Mouse (Mus musculus) urinary bladder, postnatal 14 days (tissue): ENCODE results near the gene B3galt6.

Source experiments
- DNase-seq: peaks from one replicate; pipeline ENCODE4 v3.0.0; 2021; ENCODE audit warnings: low spot score

The B3galt6 gene

DNA sequence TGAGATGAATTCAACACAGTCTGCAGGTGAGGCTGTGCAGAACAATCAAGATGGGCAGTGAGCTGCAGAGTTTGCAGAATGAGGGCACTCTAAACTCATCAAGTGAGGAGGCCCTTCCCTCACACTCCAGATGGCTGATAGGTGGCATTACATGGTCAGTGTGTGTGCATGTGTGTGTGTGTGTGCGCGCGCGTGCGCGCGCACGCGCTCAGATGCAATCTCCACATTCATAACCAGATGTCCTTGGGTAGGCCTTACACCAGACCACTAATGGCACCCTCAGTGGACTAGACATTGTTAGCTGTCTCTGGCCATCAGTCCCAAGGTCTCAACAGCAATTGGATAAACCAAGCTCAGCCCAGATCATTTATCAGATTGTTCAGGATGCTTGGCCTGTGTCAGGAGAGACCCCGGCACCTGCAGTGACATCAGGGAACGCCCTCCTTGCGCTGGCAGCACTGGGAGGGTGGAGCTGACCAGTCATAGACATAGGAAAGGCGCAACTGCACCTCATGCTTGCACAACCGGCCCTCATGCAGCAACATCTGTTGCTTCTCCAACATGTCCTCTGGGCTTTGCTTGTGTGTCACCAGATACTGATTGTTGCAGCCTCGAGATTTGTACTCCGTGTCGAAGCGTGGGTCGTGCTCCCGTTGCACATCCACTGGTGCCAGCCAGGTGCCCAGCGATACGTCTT is 1.1 kb downstream of the B3galt6 start:
- DNase-seq, result peak; percentile 25

DNA sequence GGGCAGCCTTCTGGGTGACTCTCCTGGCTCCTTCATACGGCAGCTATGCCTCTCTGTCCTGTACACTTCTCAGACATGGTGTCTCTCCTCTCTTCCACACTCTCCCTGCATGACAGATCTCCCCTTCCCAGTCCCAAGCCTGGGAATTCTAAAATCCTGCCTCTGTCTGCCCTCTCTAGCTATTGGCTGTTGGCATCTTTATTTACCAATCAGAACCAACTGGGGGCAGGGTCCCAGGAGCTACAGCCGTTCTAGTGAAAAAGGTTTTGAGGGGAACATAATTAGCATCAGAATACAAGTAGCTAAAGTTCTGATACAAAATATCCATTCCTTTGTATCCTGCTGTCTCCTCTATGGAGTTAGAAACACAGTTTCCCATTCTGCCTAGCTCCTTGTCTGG is 8.7 kb downstream of the B3galt6 start:
- no peak for DNase-seq

DNA sequence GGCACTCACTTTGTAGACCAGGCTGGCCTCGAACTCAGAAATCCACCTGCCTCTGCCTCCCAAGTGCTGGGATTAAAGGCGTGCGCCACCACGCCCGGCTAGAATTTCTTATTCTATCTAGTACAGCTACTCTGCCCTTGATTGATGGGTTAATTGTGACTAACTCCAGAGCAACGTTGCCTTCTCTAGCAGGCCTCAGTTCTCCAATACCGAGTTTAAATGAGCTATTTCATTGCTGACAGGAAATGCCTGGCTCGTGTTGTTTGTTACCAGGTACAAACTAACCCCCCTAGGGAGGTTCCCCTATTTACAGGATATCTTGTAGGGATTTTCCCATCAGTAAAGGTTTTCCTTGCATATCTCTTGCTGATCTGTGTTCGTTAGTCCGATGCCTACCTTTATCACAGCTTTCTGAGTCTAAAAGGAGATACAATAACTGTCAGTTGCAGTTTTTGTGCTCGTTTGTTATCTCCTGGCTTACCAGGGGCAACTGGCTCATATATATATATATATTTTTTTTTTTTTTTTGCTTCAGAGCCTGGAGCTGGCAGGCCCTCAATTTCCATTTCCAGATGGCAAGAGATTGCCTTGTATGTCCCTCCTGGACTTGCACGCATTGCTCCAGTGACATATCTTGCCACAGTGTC is 10.9 kb downstream of the B3galt6 start:
- no peak for DNase-seq

DNA sequence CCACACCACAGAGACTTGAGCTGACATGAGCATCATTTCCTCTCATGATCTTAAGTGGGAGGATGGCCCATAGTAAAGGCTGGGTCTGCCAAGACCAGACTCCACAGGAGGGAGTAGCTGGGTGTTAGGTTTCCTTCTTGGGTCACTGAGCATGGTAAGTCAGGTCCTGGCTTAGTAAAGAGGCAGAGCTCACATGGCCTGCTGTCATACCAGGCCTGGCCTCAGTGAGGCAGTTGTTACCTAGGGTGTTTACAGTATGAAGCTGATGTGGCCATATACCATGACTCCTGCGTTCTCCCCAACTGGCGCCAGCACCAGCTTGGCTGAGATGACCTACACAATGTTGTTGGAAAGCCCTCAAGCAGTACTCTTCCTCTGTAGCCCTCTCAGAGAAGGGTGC is 19.2 kb downstream of the B3galt6 start:
- DNase-seq, result no peak

DNA sequence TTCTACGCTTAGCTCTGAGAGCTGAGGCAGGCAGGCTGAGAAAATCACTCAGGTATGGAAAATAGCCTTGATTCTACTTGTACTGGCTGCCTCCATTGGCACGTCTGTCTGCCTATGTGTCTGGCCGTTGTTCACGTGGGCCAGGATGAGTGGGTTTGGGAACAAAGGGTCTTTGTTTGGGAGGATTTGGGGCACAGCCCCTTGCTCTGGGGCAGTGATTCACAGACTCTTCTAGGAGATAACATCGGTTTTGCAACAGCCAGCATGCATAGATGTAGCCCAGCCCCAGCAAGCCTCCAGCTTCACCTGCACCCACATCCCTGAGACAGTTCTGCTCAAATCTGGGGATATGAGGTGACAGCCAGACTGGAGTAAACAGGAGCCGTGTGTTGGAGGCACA is 19.8 kb downstream of the B3galt6 start:
- no peak for DNase-seq

DNA sequence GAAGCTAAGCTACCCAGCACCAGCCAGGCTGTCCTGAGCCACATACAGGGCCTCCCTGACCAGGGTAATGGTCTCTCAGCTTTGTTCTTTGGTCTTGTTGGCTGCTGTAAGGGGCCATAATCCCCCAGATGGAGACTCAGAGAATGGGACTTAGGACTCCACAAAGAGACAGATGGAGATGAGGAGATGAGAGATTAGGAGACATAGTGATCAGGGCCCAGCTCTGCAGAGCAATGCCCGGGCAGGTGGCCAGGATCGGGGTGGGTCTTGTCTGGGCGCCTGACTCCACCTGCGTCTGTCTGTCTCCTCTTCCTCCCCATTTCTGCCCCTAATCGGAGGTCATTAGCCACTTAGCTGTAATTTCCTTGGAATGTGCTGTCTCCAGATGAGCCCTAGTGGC is 22.2 kb downstream of the B3galt6 start:
- DNase-seq, result no peak

DNA sequence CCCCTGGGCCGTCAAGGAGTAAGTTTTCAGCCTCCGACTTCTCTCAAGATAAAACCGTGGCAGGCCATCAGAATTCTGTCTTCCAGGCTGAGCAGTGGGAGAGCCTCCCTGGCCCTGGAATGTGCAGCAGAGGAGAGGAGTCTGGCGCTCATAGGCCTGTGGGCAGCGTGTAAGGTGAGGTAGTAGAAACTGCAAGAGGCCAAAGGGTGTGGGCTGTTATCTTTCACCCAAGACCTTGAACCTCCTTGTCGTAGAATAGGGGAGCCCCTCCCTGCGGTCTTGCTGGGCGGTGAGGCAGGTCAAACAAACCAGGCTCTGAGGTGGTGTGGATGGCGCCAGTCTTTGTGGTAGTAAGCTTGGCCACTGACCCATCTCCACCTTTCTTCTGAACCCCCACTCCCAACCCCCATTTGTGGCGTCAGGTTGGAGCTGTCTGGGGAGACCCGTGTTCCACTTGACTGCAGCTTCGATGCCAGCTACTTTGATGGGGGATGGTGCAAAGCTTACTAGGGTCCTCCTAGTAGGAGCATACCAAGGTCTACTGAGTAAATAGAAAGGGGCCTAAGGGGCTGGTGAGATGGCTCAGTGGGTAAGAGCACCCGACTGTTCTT is 23.3 kb downstream of the B3galt6 start:
- DNase-seq, result no peak

DNA sequence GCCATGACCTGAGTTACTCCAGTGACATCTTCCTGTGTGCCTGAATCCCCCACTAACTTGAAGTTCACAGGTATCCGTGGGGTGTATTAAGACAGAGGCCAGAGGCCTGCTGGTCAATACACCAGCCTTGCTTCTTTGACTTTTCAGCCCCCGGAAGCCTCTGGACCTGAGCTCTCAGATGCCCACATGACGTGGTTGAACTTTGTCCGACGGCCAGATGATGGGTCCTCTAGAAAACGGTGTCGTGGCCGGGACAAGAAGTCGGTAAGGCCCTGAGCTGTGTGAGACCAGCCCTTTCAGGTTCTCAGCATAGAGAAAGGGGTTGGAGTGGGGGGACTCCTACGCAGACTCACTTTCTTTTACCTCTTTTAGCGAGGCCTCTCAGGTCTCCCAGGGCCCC is 28.1 kb downstream of the B3galt6 start:
- DNase-seq, result no peak

DNA sequence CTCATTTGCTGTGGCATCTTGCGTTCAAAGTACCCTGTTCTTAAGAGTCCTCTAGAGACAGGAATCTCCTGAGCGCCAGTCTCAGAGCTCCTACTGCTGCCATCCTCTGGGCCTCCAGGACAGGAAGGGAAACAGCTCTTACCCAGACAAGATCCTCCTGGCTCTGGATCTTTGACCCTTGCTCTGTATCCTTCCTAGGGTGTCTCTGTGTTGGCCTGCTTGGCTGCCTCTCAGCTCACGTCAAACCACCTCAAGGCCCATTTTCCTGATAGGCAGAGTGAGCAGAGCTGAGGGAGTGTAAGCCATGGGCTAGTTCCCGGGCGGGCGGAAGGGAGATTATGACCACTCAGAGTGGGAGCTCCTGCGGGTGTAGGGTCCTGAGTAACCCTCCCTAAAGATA is 29.3 kb downstream of the B3galt6 start:
- no peak for DNase-seq

DNA sequence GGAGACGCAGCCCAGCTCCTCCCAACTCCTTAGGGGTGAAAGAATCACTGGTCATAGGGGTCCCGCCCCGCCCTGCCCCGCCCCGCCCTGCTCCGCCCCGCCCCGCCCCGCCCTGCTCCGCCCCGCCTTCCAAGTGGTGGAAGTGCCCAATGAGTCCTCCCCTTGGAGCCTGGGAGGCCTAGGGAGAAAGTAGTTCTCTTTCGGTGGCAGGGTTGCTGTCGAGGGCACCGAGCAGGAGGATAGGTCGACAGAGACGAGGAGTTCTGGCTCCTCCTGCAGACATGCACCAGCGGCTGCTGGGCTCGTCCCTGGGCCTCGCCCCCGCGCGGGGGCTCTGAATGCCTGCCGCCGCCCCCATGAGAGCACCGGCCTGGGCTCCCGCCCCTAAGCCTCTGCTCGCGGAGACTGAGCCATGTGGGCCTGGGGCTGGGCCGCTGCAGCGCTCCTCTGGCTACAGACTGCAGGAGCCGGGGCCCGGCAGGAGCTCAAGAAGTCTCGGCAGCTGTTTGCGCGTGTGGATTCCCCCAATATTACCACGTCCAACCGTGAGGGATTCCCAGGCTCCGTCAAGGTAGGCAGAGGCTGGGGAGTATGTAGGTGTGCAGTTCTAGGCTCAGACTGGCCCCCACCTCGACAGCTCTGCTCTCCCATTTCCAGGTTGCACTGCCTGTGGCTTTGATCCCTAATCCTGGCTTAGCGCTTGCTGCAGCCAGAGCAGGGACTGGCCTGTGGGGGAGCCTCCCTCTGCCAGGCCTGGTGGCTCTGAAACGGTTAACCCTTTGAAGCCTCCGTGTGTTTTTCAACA is 30.1 kb downstream of the B3galt6 start, which contains the start of gene C1qtnf12:
C1qtnf12 (plus strand) TSS at position 152 of the 805 bp plus-strand sequence.
- peak; percentile 41 for DNase-seq

DNA sequence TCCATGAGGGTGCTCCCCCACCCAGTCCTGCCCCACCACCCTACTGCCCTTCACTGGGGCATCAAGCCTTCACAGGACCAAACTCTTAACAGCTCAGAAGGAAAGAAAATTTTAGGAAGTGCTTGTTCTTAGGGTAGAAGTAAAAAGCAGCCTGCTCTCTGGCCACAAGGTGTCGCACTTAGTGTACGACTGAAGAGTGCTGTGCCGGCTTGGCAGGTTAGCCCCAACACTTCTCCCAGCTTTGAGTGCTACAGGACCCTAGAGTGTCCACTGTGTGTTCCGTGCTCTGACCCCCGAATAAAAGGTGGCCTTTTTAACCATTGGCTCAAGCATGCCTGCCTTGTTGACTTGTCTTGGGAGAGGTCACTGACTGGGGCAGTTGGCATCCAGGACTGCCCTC is 33.2 kb downstream of the B3galt6 start:
- DNase-seq, result peak; percentile 79

DNA sequence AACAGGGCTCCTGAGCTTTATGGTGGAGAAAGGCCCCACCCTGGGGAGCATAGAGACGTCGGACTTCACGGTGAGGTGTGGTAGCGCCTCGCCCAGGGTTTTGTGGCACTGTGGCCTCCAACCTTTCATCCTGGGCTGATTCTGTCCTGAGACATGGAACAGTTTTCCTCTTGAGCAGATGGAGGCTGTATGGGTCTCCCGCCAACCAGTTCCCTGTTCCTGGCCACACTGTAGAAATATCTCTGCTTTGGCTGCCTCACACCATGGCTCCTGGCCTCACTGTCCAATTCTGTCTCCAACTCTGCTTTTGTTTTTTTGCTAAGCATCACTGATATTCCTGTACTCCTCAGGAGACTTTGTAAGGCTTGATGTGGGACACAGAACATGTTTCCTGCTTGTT is 37.0 kb downstream of the B3galt6 start:
- no peak for DNase-seq

DNA sequence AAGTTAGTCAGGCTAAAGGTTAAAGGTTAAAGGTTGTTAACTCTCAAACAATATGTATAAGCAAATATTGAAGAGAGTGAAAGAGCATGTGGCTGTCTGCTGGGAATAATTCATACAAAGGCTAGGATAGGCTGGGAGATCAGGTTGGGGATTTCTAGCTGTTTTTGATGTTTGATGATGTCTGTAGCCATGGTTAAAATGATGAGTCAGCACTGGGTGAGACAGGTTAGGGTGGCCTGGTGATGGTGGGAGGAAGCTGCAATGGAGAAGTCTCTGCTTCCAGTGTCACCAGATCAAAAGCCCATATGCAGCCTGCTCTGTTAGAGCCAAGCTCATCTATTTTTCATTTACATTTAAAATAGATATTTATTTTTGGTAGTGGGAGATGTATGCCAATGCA is 45.4 kb downstream of the B3galt6 start:
- DNase-seq, result no peak

DNA sequence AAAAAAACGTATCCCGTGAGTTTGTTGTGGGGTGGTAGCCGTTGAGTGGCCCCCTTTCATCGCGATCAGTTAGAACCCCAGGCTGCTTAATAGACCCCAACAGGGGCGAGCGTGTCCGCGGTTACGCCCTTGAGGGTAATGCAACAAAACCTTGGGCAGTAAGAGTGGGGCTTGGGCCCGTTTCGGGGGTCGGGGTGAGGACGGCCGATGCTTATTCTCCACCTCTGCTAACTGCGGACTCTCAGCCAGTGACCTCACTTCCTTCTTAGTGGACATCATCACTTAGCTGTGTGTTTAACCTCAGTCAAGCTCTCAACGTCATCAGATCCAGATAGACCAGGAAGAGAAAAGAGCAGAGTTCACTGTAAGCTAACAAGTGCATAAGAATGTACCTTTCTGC is 48.2 kb downstream of the B3galt6 start:
- no peak for DNase-seq

DNA sequence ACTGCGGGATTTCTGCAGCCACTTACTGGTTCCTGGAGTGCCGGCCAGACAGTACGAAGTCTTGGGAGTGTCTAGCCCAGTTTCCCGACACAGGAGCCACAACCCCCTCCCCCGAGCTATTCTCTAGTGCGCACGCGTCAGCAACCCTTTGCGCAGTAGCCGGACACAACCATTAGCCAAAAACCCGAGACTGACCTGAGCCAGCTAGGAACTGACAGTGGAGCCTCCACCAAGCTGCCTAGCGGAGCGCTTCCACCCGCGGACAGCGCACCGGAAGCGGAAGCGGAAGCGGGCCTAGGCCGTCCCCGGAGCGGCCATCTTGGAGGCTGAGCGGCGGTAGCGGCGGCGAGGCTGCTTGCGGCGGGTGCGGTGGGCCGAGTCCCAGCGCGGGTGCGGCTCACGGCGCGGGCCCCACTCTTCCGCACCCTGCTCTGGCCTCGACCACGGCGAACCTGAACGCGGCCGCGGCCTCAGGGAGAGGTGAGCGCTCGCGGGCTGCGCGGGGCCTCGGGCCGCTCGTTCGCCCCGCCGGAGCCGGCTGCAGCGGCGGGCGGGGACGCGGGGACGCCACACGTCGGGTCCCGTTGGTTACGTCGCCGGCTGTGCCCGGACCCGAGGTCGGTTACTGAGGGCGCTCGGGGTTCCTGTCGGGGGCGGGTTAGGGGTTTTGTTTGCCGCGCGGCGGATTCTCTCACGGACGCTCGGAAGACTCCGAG is 48.8 kb downstream of the B3galt6 start, which contains the start of gene Ube2j2:
Ube2j2 (plus strand) TSS at position 298 of the 716 bp plus-strand sequence.
- DNase-seq, result peak; percentile 94

DNA sequence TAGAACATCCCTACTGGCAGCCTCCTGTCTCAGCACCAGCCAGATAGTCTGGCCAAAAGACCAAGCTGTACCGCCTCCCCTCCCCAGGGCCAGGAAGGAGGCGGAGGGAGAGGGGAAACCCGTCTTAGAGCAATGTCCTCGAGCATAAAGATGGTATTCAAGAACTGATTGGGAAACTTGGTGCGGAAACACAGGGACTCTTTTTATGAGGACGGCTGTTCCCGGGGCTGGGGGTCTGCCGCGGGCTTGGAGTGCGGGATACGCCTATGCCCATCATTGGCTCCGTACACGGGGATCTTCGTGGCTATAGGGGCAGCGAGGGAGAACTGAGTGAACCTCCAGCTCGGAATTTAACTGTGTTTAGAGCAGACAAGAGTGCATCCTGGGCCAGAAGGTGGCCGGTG is 49.4 kb downstream of the B3galt6 start:
- peak; percentile 50 for DNase-seq
